Mouse (Mus musculus) splenic B cell, adult 2 months (primary cell): Measurements from ENCODE around the gene Sult6b2.

Experiments used
- DNase-seq: peaks from one replicate; pipeline ENCODE4 v3.0.0-alpha.2; 2011; ENCODE audit warnings: low read depth, low spot score
- H3K27me3 ChIP-seq: 2 replicates; pipeline ENCODE4 v1.6.1; 2012; ENCODE audit warnings: mild to moderate bottlenecking, low read length, moderate library complexity, mixed read lengths; ENCODE audit not compliant: control insufficient read depth, poor library complexity, insufficient read depth, severe bottlenecking
- H3K36me3 ChIP-seq: 2 replicates; pipeline ENCODE4 v1.6.1; 2012; ENCODE audit warnings: mild to moderate bottlenecking, low read length, moderate library complexity, mixed read lengths; ENCODE audit not compliant: control insufficient read depth, poor library complexity, insufficient read depth, severe bottlenecking

Sult6b2 gene

DNA sequence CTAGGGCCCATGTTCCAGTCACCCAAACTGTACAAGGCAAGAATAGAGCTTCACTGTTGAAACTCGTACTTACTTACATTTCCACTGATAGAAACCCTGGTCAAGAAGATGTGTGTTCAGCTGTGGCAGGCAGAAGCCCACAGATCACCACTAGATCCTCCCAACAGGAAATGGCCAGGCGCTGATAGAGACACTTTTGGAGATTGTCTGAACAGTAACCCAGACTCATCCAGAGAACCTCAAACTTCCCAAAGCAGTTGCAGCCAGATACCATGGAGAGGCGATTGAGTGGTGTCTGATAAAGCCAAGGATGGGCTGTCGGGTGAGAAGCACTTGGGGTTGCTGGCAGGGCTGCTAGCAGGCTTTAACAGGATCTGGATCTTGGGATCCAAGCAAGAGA, 27.4 kb downstream of the Sult6b2 start:
- H3K27me3 ChIP-seq = no peaks in the 10 kb centered on the region
- no peak for DNase-seq
- peaks cover 3% of the 10 kb centered on the region for H3K36me3 ChIP-seq

DNA sequence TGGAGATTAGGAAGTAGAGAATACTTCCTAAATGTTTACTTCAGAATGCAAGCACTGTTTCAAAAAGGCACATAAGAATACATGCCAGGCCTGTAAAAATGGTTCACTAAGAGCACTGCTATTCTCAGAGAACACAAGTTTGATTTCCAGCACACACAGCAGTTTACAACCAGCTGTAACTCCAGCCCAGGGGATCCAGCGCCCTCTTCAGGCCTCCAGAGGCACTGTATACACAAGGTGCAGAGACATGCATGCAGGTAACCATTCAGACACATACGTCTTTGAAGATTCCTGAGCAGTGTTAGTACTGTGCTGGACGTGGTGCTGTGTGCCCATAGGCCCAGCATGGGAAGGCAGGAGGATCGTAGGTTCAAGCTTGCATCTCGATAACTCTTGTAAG, 30.7 kb downstream of the Sult6b2 start:
- DNase-seq = no peak
- Histone ChIP-seq H3K27me3 (no peaks in the 10 kb centered on the region), H3K36me3 (peaks cover 5% of the 10 kb centered on the region)

DNA sequence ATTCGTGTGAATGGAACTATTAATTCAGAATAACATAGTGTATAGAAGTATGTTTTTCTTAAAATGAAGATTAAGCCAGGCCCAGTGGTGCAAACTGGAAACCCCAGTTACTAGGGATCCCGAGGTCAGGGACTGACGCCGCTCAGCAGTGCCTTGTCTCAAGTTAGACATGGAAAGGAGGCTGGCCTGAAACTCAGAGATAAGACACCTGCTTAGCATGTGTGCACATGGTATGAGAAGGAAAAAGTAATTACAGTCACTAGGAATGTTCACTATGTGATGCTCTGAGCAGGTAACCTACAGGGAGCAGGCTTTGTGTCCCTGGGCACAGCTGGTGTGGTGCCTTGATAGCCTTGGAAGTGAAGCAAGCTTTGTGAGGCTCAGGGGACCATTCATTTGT, 32.7 kb downstream of the Sult6b2 start:
- Histone ChIP-seq H3K36me3 (peaks cover 3% of the 10 kb centered on the region), H3K27me3 (no peaks in the 10 kb centered on the region)
- DNase-seq = no peak

DNA sequence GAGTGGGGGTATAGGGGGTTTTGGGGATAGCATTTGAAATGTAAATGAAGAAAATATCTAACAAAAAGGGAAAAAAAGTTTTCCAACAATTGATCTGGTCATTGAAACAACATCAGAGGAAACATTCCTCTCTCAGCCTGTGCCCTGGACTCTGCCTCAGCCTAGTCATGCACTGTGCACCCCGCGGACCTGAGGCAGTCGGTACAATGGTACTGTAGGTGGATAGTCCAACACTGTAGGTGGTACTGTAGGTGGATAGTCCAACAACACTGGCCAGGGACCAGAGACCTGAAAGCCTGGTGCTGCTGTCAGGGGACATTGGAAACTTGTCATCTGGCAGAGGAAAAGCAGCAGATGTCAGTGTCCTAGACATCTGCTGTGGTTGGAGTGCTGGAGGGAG, 34.4 kb downstream of the Sult6b2 start:
- no peaks in the 10 kb centered on the region for H3K27me3 ChIP-seq
- DNase-seq = no peak
- H3K36me3 ChIP-seq = peaks cover 3% of the 10 kb centered on the region

DNA sequence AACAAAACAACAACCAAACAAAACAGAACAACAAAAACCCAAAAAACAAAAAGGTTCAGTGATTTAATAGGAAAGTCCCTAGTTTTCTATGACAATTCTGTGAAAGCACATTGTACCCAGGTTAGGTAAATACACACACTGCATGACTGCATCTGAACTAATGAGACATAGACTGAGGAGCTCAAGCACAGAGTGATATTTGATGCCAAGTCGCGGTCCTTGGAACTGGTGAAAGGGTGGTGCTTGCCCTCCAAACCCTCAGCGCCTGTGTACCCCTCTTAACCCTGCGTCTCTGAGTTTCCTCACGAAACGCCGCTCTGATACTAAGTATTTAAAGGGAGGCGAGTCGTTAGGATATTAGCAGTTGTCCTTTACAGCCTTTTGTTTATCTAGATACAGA, 37.0 kb downstream of the Sult6b2 start:
- Histone ChIP-seq H3K27me3 (no peaks in the 10 kb centered on the region), H3K36me3 (peaks cover 2% of the 10 kb centered on the region)
- no peak for DNase-seq

DNA sequence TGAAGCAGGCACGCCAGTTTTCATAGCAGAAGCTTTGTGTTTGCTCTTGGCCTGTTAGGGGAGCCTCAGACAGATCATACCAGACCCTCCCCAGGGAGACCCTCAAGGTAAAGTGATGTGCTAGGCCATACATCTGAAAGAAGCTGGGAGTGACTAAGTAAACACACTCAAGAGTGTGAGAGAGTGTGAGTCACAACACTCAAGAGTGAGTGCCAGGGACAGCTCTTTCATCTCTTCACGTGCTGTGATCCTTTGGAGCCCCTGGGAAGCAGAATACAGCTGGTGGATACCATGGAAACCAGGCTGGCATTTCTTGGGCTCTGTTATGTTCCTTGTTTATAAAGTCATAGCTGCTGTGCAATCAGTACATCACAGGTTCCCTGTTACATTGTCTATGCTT, 39.4 kb downstream of the Sult6b2 start:
- no peak for DNase-seq
- no peaks in the 10 kb centered on the region for H3K27me3 ChIP-seq

DNA sequence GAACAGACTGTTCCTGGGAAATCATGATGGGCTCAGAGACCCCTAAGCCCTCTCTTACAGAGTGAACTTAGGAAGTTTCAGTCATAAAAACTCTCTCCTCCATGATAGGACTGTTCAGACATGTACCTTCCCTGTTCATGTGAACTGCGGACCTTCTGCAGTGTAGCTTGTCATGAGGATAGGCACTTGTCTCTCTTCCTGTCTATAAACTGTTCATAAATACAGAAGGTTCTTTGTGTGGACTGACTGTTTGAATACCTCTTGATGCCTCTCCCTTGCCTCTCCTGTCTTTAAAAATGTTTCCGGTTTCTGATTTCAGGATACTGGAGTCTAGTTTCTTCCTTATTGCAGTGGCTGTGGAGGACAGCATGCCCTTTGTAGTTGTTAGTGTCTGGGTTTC, 44.7 kb downstream of the Sult6b2 start:
- no peaks in the 10 kb centered on the region; the same call in none of the 2 replicates for H3K36me3 ChIP-seq
- no peak for DNase-seq

More for the DNA sequence above, 39.4 kb downstream of the Sult6b2 start:
- H3K36me3 ChIP-seq = peaks cover 2% of the 10 kb centered on the region

DNA sequence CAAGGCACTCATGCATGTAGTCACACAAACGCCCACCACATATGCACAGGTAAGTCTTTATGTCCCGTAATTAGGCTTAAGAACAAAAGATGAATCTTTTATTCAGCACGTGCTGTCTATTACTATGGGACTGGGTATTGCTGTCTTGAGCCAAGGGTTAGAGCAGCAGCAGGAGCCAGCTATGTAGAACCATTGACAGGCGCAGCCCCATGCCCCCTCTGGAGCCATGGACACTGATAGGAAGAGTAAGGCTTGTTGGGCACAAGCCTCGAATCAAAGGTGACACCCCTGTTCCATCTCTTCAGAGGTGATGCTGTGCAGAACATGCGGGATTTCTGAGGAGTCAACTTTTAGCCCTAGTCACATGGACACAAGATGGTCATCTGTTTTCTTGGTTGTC, 45.7 kb downstream of the Sult6b2 start:
- no peak for DNase-seq
- Histone ChIP-seq H3K27me3 (no peaks in the 10 kb centered on the region), H3K36me3 (no peaks in the 10 kb centered on the region; the same call in none of the 2 replicates)

More for the DNA sequence above, 44.7 kb downstream of the Sult6b2 start:
- no peaks in the 10 kb centered on the region for H3K27me3 ChIP-seq

DNA sequence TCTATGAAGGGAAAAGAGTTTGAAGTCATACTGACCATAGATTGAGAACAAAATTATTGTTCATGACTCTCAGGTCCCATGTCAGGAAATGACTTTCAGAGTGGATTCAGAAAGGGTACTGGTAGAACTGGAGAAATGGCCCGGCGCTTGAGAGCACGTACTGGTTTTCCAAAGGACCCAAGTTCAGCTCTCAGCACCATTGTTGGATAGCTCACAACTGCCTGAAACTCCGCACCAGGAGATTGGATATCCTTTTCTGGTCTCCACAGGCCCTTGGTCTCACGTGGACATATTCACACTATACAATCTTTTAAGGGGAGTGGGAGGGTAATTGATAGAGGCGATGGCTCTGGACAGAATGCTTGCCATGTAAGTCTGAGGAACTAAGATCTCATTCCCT, 46.3 kb downstream of the Sult6b2 start:
- no peaks in the 10 kb centered on the region for H3K27me3 ChIP-seq
- DNase-seq = no peak
- no peaks in the 10 kb centered on the region; the same call in 1 of the 2 replicates for H3K36me3 ChIP-seq

DNA sequence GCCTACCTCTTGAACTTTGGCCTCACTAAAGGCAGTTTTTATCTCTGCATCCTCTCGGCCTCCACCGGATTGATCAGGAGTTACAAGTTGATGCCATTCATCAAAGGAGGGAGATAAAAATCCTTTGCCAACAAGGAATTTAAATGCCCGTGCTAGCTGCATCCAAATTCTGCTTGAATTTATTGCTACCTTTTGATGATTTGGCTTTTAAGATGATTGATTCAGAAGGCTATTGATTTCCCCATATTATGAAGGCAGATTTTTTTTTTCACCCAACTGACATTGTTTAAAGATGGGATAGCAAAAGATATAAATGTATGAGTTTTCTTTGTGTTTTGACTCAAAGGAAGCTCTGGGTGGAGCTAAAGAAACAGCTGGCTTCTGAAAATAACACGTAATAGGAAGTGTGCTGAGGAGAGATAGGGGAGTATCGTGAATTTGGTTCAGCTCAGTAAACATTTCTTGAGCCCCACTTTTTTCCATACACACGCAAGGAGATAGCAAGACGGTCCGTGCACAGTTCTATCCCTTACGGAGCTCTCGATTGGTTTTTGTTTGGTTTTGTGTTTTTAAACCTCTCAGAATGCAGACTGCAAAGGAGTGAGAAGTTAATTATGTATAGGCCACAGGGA, 46.9 kb downstream of the Sult6b2 start:
- no peaks in the 10 kb centered on the region; the same call in 1 of the 2 replicates for H3K36me3 ChIP-seq
- peak; percentile 38 for DNase-seq

DNA sequence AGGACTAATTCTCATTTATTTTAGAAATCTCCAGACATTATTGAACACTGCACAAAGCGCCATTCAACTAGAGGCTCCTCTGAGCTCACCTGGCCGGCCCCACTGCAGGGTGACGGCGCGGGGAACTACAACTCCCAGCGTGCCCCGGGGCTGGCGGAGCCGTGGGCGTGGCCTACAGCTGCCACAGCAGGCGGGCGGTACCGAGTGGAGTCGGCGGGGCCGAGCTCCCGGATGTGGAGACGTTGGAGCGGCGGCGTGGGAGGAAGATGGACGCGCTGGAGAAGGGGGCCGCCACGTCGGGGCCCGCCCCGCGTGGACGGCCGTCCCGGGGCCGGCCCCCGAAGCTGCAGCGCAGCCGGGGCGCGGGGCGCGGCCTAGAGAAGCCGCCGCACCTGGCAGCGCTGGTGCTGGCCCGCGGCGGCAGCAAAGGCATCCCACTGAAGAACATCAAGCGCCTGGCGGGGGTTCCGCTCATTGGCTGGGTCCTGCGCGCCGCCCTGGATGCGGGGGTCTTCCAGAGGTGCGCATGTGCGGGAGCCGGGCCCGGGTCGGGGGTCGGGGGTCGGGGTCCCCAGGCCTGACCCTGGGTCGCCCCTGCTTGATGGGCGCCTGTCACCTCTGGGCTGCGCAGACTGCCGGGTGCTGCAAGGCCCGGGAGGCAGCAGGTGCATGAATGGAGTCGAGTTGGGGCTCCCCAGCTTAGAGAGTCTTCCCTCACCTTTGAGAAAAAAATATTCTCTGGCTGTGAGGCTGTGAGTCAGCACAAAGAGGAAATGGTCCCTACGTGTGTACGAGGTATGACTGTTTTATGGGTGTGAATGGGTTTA, 47.6 kb downstream of the Sult6b2 start, which contains the start of gene Cmas:
Cmas (plus strand) TSS at position 180 of the 827 bp plus-strand sequence.
- DNase-seq = peak; percentile 90
- Histone ChIP-seq H3K36me3 (no peaks in the 10 kb centered on the region; the same call in 1 of the 2 replicates), H3K27me3 (no peaks in the 10 kb centered on the region)

More for the DNA sequence above, 46.9 kb downstream of the Sult6b2 start:
- H3K27me3 ChIP-seq = no peaks in the 10 kb centered on the region

DNA sequence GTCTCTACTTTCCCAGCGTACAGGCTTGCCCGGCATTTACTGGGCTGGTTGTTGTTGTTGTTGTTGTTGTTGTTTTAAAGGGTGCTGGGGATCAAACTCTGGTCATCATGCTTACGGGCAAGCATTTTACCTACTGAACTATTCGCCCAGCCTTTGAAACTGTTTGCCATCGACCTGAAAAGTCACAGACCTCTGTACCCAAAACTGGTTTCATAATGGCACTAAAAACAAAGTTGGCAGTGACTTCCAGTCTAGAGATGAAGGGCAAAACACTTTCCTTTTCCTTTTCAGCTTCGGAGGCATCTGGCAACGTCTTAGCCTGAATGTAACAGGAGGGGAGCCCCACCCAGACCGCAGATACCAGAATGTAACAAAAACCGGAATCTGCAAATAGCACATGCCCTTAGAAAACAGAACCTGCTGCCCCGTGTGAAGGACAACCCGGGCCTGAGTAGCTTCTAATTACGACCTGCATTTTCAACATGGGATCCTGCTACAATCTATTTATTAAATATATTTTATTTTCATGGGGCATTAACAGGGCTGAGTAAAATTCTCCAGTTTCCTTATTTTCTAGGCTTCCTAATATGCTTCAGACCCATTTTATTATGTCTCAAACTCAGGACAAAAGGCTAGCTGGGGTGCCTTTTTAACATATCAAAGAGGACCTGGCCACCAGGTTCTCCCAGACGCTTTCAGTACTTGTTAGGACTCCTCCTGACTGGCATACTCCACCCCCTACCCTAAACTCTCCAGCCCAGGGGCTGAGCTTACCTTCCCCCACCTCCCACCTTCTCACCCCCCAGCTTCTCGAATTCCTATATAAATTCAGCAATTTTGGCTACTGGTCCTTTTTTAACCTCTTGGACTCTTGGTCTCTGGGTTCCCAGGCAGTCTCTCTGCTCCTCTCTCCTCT, 51.7 kb downstream of the Sult6b2 start:
- Histone ChIP-seq H3K36me3 (no peaks in the 10 kb centered on the region), H3K27me3 (no peaks in the 10 kb centered on the region)
- DNase-seq = peak; percentile 15

DNA sequence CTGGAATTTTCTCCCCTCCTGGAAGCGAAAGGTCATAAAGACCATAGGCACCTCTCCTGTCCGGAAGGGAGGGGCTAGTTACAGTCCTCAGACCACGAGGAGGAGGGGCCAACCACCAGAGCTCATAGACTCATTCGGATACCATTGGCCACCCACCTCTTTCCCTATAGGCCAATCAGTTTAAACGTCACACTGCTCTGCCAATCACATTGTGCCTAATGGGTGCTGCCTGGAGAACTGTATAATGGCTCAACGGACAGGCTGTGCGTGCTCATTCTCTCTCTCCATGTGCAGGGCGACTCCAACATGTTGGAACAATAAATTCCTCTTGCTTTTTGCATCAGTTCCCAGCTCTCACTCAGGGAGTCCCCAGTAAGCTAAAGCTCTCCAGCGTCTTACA, 52.9 kb downstream of the Sult6b2 start:
- no peak for DNase-seq
- H3K27me3 ChIP-seq = no peaks in the 10 kb centered on the region
- H3K36me3 ChIP-seq = no peaks in the 10 kb centered on the region

DNA sequence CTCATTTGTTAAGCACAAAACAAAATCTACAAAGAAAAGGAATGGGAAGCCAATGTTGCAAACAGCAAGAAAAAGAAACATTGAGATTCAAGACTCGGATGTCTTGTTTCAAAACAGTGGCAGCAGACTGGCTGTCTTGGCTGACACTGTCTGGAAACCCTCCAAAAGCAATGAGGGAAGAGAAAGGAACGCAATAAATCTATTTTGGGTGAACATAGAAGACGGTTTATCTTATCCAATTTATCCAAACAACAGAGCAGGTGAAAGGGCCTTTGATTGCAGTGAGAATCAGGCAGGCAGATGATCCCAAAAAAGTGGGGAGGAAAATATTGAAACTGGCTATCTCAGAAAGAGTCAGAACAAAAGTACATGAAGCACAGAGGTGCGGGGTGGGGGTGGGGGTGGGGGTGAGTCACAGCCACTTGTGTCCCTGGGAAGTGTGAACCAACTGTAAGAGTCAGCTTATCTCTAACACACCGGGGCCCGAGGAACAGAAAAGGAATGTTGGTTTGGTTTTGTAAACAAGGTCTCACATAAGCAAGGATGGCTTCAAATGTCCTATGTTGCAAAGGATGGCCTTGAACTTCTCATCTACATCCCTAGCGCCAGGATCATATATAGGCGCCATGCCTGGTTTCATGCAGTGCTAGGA, 56.1 kb downstream of the Sult6b2 start:
- Histone ChIP-seq H3K27me3 (no peaks in the 10 kb centered on the region), H3K36me3 (no peaks in the 10 kb centered on the region)
- DNase-seq = no peak
